Mouse (Mus musculus) layer of hippocampus, adult 2 months (tissue): ENCODE data around the gene Gzmg. TPM values are rescaled to one million over a fixed set of nuclear protein-coding genes. Genes with fewer than 3 reads are reported as not detected.
"Not testable (repeated sequence)": the region's sequence is repeated elsewhere in the genome, so short reads cannot be mapped to it uniquely, and the experiment has no call there.

Experiments used
- DNase-seq, 2 experiments: peaks; one replicate each; pipeline ENCODE4 v3.0.0; 2022; ENCODE audit warnings: low spot score in 2 of 2
- H3K27ac ChIP-seq: fragments of 200-600 bp; 2 replicates; pipeline ENCODE4 v1.8.1; 2022
- H3K4me3 ChIP-seq: fragments of 200-600 bp; 2 replicates; pipeline ENCODE4 v1.8.1; 2022; ENCODE audit warnings: mild to moderate bottlenecking
- CTCF ChIP-seq: fragments of 200-600 bp; conservative IDR thresholded peaks from 2 replicates; pipeline ENCODE4 v1.8.1; 2022; ENCODE audit warnings: antibody characterized with exemption, mild to moderate bottlenecking, moderate library complexity
- total RNA-seq, 2 experiments: library from RNA; stranded (reverse); gene quantifications; 2 replicates each; pipeline ENCODE4 v1.2.3; 2021

The Gzmg gene
- total RNA-seq, 2 experiments from 2014 or later, result not detected

DNA sequence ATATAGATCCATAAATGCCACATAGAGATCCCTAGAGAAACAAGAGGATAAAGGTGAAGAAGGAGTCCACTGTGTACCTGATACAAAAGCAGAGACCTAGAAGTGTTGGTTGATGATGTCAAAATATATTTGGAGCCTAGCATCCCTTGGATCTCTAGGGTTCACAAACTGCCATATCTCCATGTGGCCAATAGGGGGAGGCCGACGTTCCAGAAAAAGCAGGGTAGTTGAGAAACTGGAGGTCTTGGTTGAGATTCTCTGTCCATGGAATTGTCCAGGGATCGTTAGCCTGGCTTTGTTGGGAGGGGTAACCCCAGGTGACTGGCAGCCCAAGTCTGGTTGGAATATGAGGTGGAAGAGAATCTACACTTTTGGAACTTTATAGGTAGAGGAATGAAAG, 31.0 kb downstream of the Gzmg start:
- Histone ChIP-seq H3K4me3 (no peak overlapping the region), H3K27ac (no peak overlapping the region)
- TF ChIP-seq CTCF, result peak; percentile 61
- no peak for DNase-seq

DNA sequence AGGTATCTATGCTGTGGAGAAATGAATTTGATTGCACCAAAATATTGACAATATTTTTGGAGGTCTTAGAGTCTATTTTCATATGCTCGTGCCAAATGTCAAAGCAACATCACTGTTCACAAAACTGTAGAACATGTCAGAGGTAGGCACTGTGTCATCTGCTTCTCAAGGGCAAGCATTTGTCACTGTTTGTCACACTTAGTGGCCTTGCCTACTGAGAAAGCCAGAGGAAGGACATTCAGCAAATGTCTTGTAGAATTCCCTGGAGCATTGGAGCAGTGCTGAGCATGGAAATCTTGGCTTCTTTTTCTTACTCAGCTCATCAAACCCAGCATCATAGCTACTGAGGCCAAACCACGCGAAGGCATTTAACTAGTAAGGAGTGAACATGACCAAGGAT, 35.9 kb downstream of the Gzmg start:
- Histone ChIP-seq H3K4me3 (no peak overlapping the region), H3K27ac (no peak overlapping the region)
- TF ChIP-seq CTCF, result no peak

GRCm38 (mm10) chr14:56120525-56120924, 38.9 kb downstream of the Gzmg start, which contains the start of gene Gzme:
Gene Gzme, minus strand, starts transcription at chr14:56120625.
- H3K27ac ChIP-seq, result no peak within 1 kb of the TSS
- DNase-seq, result no peak
- H3K4me3 ChIP-seq, result no peak within 1 kb of the TSS
- no peak for TF ChIP-seq CTCF

More for the DNA sequence above, 35.9 kb downstream of the Gzmg start:
- DNase-seq, result no peak

GRCm38 (mm10) chr14:56115531-56116310, 43.7 kb downstream of the Gzmg start:
- not testable (repeated sequence) for H3K4me3 ChIP-seq, DNase-seq, H3K27ac ChIP-seq

Other genes with a start within 250 kb of the Gzmg start
- under 1 TPM in 1 of 2 experiments, not detected in 1; 0.69 TPM for gene Cma1, start 214.9 kb downstream of the Gzmg start, total RNA-seq
- not detected for gene Cma2, start 208.6 kb downstream of the Gzmg start, total RNA-seq
- not detected for gene Mcpt1, start 141.6 kb downstream of the Gzmg start, total RNA-seq
- gene Mcpt9, start 129.1 kb downstream of the Gzmg start, total RNA-seq, result not detected
- gene Mcpt2, start 117.5 kb downstream of the Gzmg start, total RNA-seq, result not detected
- under 1 TPM; 0.54 to 1.00 TPM for gene Mcpt4, start 97.3 kb downstream of the Gzmg start, total RNA-seq
- gene Mcpt8, start 74.3 kb downstream of the Gzmg start, total RNA-seq, result not detected
- not detected for gene Ctsg, start 57.0 kb downstream of the Gzmg start, total RNA-seq
- not detected for gene Gzme, start 39.0 kb downstream of the Gzmg start, total RNA-seq
- not detected for gene Gzmd, start 27.0 kb downstream of the Gzmg start, total RNA-seq
- not detected for gene Gzmn, start 15.0 kb upstream of the Gzmg start, total RNA-seq
- gene Gzmf, start 51.8 kb upstream of the Gzmg start, total RNA-seq, result not detected
- gene Gzmc, start 75.1 kb upstream of the Gzmg start, total RNA-seq, result not detected
- gene Gzmb, start 102.7 kb upstream of the Gzmg start, total RNA-seq, result not detected
- not detected for gene Atp12a, start 205.5 kb upstream of the Gzmg start, total RNA-seq
- under 1 TPM; 0.51 to 0.79 TPM for gene Rnf17, start 243.0 kb upstream of the Gzmg start, total RNA-seq